Mouse (Mus musculus): ENCODE measurements at regions not wholly inside any gene's neighbourhood (a gene's known extent, or its start where the extent isn't known, plus 50 kb on each side); places are given as distances from the start of the nearest gene placed in this dataset.

- TF ChIP-seq CTCF (conservative IDR thresholded peaks at IDR 0.05; ENCODE audit: low read length) (no peak), POU5F1 (IDR thresholded peaks at IDR 0.05; ENCODE audit: borderline replicate concordance, low read length) (no peak), NANOG (IDR thresholded peaks at IDR 0.05; ENCODE audit: borderline replicate concordance, low read length) (no peak)
Measured at GRCm38 (mm10) chr5:12233377-12234096, 149.6 kb upstream of the Sema3d start.
